Mouse (Mus musculus) G1E (cell line): ENCODE measurements at regions not wholly inside any gene's neighbourhood (a gene's known extent, or its start where the extent isn't known, plus 50 kb on each side); places are given as distances from the start of the nearest gene placed in this dataset.

Experiments
- ATAC-seq: 2 replicates; pipeline ENCODE4 v1.8.0; 2016; ENCODE audit warnings: mild to moderate bottlenecking; ENCODE audit not compliant: insufficient number of reproducible peaks, poor library complexity, low FRiP score, severe bottlenecking; ENCODE audit errors: extremely low read depth
- DNase-seq: peaks from one replicate; pipeline ENCODE4 v3.0.0; 2012; ENCODE audit warnings: low spot score
- H3K27me3 ChIP-seq: 2 replicates; pipeline ENCODE4 v1.6.1; 2012; ENCODE audit warnings: mild to moderate bottlenecking, low read length, inconsistent platforms; ENCODE audit not compliant: insufficient read depth
- H3K36me3 ChIP-seq: replicated peaks from 2 replicates; pipeline ENCODE3; 2012; ENCODE audit warnings: mild to moderate bottlenecking, inconsistent platforms
- H3K4me1 ChIP-seq: 2 replicates; pipeline ENCODE4 v1.6.1; 2012; ENCODE audit warnings: low read depth, low read length, inconsistent platforms, mixed read lengths; ENCODE audit not compliant: insufficient read depth
- H3K4me3 ChIP-seq: 2 replicates; pipeline ENCODE4 v1.5.1; 2012; ENCODE audit warnings: low read depth, mild to moderate bottlenecking, inconsistent platforms, low read length, moderate library complexity, mixed read lengths
- H3K9me3 ChIP-seq: replicated peaks from 2 replicates; pipeline ENCODE4 v1.6.1; 2012; ENCODE audit warnings: inconsistent platforms
- CTCF ChIP-seq: IDR thresholded peaks from 2 replicates; pipeline ENCODE4 v1.5.1; 2012; ENCODE audit warnings: low read depth, low read length, inconsistent platforms, mixed read lengths
- GATA1 ChIP-seq: IDR thresholded peaks from 2 replicates; pipeline ENCODE4 v1.6.1; 2012; ENCODE audit warnings: borderline replicate concordance, low read length, inconsistent platforms, mixed read lengths
- GATA2 ChIP-seq: IDR thresholded peaks from 2 replicates; pipeline ENCODE4 v1.6.1; 2012; ENCODE audit warnings: low read depth, low read length, inconsistent platforms, borderline replicate concordance
- POLR2AphosphoS5 ChIP-seq: IDR thresholded peaks from 2 replicates; pipeline ENCODE4 v1.6.1; 2012; ENCODE audit warnings: low read depth, low read length, inconsistent platforms; ENCODE audit not compliant: insufficient replicate concordance
- TAL1 ChIP-seq: conservative IDR thresholded peaks from 2 replicates; pipeline ENCODE4 v1.6.1; 2012; ENCODE audit warnings: low read depth, low read length, inconsistent platforms, mixed read lengths

DNA sequence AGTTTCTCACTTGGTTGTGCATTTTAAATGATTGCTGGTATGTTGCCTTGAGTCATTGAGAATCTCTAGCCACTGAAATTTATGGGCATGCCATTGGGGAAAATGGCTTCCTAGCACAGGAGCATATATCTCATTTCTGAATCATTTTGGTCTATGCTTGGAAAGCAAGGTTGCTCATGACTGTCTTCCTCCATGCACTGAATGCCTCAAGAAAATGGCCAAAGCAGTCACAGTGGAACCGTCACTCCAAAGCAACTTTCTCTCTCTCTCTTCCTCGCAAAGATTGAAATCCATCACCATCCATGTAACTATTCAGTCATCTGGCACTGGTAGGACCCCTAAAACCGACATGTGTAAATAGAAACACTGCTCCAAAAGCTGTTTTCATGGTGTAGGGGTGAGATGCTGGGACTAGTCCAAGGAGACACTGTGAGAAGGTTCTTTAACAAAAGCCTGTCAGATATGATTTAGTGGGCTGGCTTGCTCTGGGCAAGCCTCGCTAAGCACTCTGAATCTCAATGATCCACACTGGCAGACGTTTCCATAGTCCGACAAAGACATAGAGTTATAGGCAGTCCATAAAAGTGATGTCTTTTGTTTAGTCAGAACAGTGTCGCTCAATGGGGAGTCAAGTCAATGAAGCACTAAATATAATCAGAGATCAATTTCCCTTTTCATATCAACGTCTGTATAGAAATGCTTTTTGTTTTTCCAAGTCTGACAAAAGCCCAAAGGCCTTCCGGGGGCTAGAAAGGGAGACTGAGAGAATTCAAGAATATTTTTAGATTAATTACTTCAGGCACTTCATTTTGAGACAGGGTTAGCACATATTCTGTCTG, 492.6 kb downstream of the Kcnj2 start:
- no peak overlapping the region for H3K4me3 ChIP-seq
- H3K4me1 ChIP-seq, result no peaks in the 10 kb centered on the region
- ATAC-seq, result no peak
- no peak for DNase-seq
- no peaks in the 10 kb centered on the region for H3K27me3 ChIP-seq
- no peak for TF ChIP-seq GATA2
- H3K9me3 ChIP-seq, result no peaks in the 10 kb centered on the region
- no peaks in the 10 kb centered on the region for H3K36me3 ChIP-seq

DNA sequence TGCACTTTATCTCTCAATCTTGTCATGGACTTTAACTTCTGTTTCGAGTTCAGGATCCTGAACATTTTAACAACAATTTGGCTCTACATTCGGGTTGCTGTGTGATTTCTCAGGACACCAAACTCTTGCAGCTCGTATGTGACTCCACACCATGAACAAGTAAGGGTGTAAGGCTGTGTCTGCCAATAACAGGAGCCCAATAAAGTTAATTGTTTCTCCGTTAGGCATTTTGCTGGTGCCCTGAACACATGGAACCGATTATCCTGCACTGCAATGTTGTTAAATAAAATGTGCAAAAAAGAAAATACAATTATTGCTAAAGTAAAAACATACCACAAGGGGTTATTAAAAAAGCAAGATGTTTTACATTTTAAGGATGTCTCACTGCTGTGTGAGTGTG, 497.2 kb downstream of the Kcnj2 start:
- TF ChIP-seq GATA1 (no peak), POLR2AphosphoS5 (no peak), GATA2 (no peak), CTCF (no peak), TAL1 (no peak)
- Histone ChIP-seq H3K9me3 (no peaks in the 10 kb centered on the region), H3K36me3 (no peaks in the 10 kb centered on the region), H3K27me3 (no peaks in the 10 kb centered on the region), H3K4me1 (no peaks in the 10 kb centered on the region), H3K4me3 (no peak overlapping the region)
- DNase-seq (no peak), ATAC-seq (no peak)

- TF ChIP-seq POLR2AphosphoS5 (no peak), GATA2 (no peak), CTCF (no peak), TAL1 (no peak), GATA1 (no peak)
- H3K9me3 ChIP-seq, result no peaks in the 10 kb centered on the region
- no peak overlapping the region for H3K4me3 ChIP-seq
- no peaks in the 10 kb centered on the region for H3K4me1 ChIP-seq
- no peaks in the 10 kb centered on the region for H3K27me3 ChIP-seq
- H3K36me3 ChIP-seq, result no peaks in the 10 kb centered on the region
- ATAC-seq (no peak), DNase-seq (no peak)
Measured at GRCm38 (mm10) chr11:111568041-111568440, 502.1 kb downstream of the Kcnj2 start.

DNA sequence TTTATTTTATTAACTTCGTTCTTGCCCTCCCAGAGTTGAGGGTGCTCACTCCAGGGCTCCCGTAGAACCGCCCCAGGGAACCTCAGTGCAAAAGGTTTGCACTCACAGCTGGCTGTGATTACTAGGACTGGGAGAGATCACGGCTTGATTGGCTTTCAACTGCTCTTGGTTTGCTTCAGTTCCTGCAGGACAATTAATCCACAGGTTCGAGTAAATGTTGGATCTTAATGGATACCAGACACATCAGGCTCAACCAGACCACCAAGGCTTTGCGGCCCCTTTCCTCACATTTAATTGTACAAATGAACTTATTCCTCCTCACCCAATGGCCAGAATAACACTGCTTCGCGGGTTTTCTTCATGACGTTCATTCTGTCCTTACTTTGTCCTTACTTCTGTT, 502.9 kb downstream of the Kcnj2 start:
- no peaks in the 10 kb centered on the region for H3K4me1 ChIP-seq
- TF ChIP-seq TAL1 (no peak), GATA1 (no peak), CTCF (no peak), GATA2 (no peak), POLR2AphosphoS5 (no peak)
- DNase-seq, result no peak
- H3K27me3 ChIP-seq, result no peaks in the 10 kb centered on the region
- no peaks in the 10 kb centered on the region for H3K9me3 ChIP-seq
- no peaks in the 10 kb centered on the region for H3K36me3 ChIP-seq
- ATAC-seq, result no peak
- no peak overlapping the region for H3K4me3 ChIP-seq

DNA sequence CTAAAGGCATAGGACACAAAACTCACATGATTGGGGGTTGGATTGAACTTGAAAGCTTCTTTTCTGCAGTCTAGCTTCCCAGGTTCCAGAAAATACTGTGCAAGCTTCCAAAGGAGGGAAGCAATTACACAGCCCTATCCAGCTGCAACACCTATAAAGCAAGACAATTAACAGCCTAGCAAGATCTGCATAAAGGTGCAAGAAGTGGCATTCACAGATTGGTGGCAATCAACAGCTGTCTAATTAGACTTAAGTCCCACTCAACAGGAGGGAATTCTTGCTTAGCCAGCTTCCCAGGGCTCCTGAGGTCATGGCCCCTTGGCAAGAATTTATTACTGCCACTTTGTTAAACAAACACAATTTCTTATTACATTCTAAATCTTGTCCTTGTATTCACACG, 511.9 kb downstream of the Kcnj2 start:
- Histone ChIP-seq H3K27me3 (no peaks in the 10 kb centered on the region), H3K36me3 (no peaks in the 10 kb centered on the region), H3K4me1 (no peaks in the 10 kb centered on the region), H3K9me3 (no peaks in the 10 kb centered on the region), H3K4me3 (no peak overlapping the region)
- ATAC-seq (no peak), DNase-seq (no peak)
- TF ChIP-seq GATA1 (no peak), POLR2AphosphoS5 (no peak), GATA2 (no peak), CTCF (no peak), TAL1 (no peak)

GRCm38 (mm10) chr11:111582980-111583379, 517.0 kb downstream of the Kcnj2 start:
- no peak overlapping the region for H3K4me3 ChIP-seq
- no peaks in the 10 kb centered on the region for H3K4me1 ChIP-seq
- no peaks in the 10 kb centered on the region for H3K9me3 ChIP-seq
- ATAC-seq, result no peak
- DNase-seq, result no peak
- no peaks in the 10 kb centered on the region for H3K36me3 ChIP-seq
- TF ChIP-seq CTCF, result no peak
- TF ChIP-seq POLR2AphosphoS5, result no peak
- TF ChIP-seq GATA2, result no peak
- TF ChIP-seq GATA1, result no peak
- no peak for TF ChIP-seq TAL1
- no peaks in the 10 kb centered on the region for H3K27me3 ChIP-seq

DNA sequence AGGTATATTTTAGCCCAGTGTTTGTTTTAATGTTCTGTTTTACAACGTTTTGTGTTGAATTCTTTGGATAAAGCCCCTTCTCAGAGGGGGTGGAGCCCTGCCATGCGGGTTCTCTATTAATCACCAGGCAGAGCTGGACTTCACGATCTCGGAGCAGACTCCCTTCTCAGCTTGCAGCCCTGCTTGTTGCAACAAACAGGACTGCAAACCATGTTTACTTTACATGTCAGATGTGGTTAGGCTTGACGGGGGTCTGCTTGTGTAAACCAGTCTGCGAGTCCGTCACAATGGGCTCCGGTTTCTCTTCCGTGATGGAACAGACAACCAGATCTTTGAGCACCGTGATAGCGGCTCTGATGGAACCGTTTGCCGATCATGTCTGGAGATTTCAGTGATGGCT, 517.6 kb downstream of the Kcnj2 start:
- Histone ChIP-seq H3K9me3 (no peaks in the 10 kb centered on the region), H3K36me3 (no peaks in the 10 kb centered on the region), H3K27me3 (no peaks in the 10 kb centered on the region), H3K4me1 (no peaks in the 10 kb centered on the region), H3K4me3 (no peak overlapping the region)
- no peak for TF ChIP-seq POLR2AphosphoS5
- TF ChIP-seq GATA2, result no peak
- no peak for TF ChIP-seq GATA1
- TF ChIP-seq CTCF, result no peak
- no peak for TF ChIP-seq TAL1
- DNase-seq (no peak), ATAC-seq (no peak)
